Comparison of ENCODE assay signal across 7 mouse cellular contexts in the genomic region with DNA sequence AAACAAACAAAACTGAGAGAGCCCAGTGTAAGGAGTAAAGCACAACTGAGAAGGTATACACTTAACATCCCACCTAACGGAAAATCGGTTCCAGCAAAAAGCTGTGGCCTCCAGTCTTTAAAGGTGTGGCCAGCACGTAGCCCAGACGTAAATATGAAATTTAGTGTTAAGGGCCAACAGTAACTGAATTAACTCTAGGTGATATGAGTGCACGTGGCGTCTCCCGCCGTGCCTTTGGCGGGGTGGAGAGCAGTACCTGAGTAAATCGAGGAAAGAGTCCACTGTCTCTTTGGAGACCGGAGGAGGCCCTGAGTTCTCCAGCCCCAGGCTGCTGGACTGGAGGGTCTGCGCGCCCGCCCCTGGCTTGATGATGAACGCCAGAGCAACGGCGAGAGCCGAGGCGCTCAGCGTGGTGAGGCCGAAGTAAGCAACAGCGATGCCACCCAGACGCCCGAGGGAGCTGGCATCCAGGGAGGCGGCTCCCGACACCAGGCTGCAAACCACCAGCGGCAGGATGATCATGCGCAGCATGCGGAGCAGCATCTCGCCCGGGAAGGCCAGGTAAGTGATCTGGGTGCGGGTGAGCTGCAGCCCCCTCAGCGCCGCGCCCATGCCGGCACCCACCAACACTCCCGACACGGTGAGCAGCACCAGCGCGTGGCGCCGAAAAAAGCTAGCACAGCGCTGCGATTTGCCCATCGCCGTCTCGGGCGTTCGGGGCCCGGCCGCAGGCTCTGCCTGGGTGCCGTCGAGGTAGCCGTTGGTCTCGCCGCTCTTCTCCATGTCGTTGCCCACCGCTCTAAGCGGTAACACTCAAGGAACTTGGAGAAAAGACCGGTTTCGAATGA. TPM values are rescaled to one million over a fixed set of nuclear protein-coding genes. Genes with fewer than 3 reads are reported as not detected.
DNase-seq lines count a peak whose midpoint lies in the region; ATAC-seq and TF ChIP-seq lines count a peak whose summit lies in the region.

No protein-coding gene starts in this region.

- peak; percentile 22 for ATAC-seq in Patski
- peak; percentile 36 for ATAC-seq in forebrain, embryonic 13.5 days
- no peak for ATAC-seq in lung, postnatal 0 days

- H3K36me3 ChIP-seq in forebrain, embryonic 13.5 days (ENCODE audit: poor library complexity, severe bottlenecking) = no peaks in the 10 kb centered on the region
- H3K36me3 ChIP-seq in hindbrain, embryonic 10.5 days = no peaks in the 10 kb centered on the region
- no peaks in the 10 kb centered on the region for H3K36me3 ChIP-seq in lung, postnatal 0 days (ENCODE audit: insufficient read depth, low read length)

- no peaks in the 10 kb centered on the region for H3K27me3 ChIP-seq in Patski
- H3K27me3 ChIP-seq in forebrain, embryonic 13.5 days = no peaks in the 10 kb centered on the region
- no peaks in the 10 kb centered on the region for H3K27me3 ChIP-seq in hindbrain, embryonic 10.5 days (ENCODE audit: insufficient read depth, poor library complexity, severe bottlenecking)
- no peaks in the 10 kb centered on the region for H3K27me3 ChIP-seq in lung, postnatal 0 days (replicated peaks; ENCODE audit: insufficient read depth, low read length)

- TF ChIP-seq POLR2A in brain, embryonic 14.5 days (IDR thresholded peaks at IDR 0.05; ENCODE audit: borderline replicate concordance, extremely low read depth, insufficient read depth, insufficient read length, poor library complexity, severe bottlenecking) = no peak

- POLR2A ChIA-PET in Patski (lab: Charles Lee) = interaction anchor here (0.6 to 1.8 kb wide), 8 partner anchors 15 to 143 kb away, joined by 3 to 5 read pairs (median 4); no protein-coding TSS in a partner anchor

- peaks cover 33% of the 10 kb centered on the region for H3K4me1 ChIP-seq in forebrain, embryonic 13.5 days
- peaks cover 40% of the 10 kb centered on the region for H3K4me1 ChIP-seq in hindbrain, embryonic 10.5 days (replicated peaks)
- peaks cover 4% of the 10 kb centered on the region; the same call in 1 of the 2 replicates for H3K4me1 ChIP-seq in lung, postnatal 0 days (ENCODE audit: insufficient read depth, low read depth, low read length)

- WGBS in forebrain, embryonic 13.5 days = under 1% methylated on average over 61 of the region's 61 CpGs
- WGBS in hindbrain, embryonic 10.5 days = 2% methylated on average over 61 of the region's 61 CpGs
- WGBS in lung, postnatal 0 days = 2% methylated on average over 55 of the region's 61 CpGs

- no peak for TF ChIP-seq EP300 in lung, postnatal 0 days (IDR thresholded peaks at IDR 0.05)

- H3K9ac ChIP-seq in forebrain, embryonic 13.5 days = peak overlapping the region; percentile 86
- peak overlapping the region; percentile 60 for H3K9ac ChIP-seq in lung, postnatal 0 days (replicated peaks; ENCODE audit: low read depth)

- H3K4me2 ChIP-seq in forebrain, embryonic 13.5 days = peak overlapping the region; percentile 84
- H3K4me2 ChIP-seq in lung, postnatal 0 days (replicated peaks; ENCODE audit: low read depth, low read length) = peak overlapping the region; percentile 97

- H3K27ac ChIP-seq in forebrain, embryonic 13.5 days = peak overlapping the region; percentile 98
- peak overlapping the region; percentile 94 for H3K27ac ChIP-seq in hindbrain, embryonic 10.5 days
- peak overlapping the region; percentile 89 for H3K27ac ChIP-seq in lung, postnatal 0 days (ENCODE audit: low read length)

- in situ Hi-C loops in Patski (cut with MboI; ENCODE audit: low pct_unique_long_range_greater_than_20kb) = no loop called here

- DNase-seq in Patski (ENCODE audit: low read depth, low spot score) = no peak
- DNase-seq in brain, embryonic 14.5 days (ENCODE audit: low read depth) = peak; percentile 70
- DNase-seq in hindbrain, embryonic 10.5 days (ENCODE audit: low spot score) = no peak
- peak; percentile 52 to 65 for DNase-seq in layer of hippocampus, postnatal 14 days (ENCODE audit: low spot score in 2 of 2)
- peak; percentile 28 for DNase-seq in lung, postnatal 0 days (ENCODE audit: low spot score)
- DNase-seq in retina, postnatal 1 day = peak; percentile 68

- no peak for TF ChIP-seq CTCF in Patski (IDR thresholded peaks at IDR 0.05)
- no peak for TF ChIP-seq CTCF in brain, embryonic 14.5 days (IDR thresholded peaks at IDR 0.05; ENCODE audit: borderline replicate concordance, extremely low read depth, insufficient read depth, insufficient read length)
- TF ChIP-seq CTCF in lung, postnatal 0 days (IDR thresholded peaks at IDR 0.05) = no peak

- peak overlapping the region; percentile 75 for H3K4me3 ChIP-seq in forebrain, embryonic 13.5 days
- peak overlapping the region; percentile 68 for H3K4me3 ChIP-seq in hindbrain, embryonic 10.5 days
- H3K4me3 ChIP-seq in lung, postnatal 0 days (ENCODE audit: low read depth, low read length) = peak overlapping the region; percentile 67

- CTCF ChIA-PET in Patski (lab: Charles Lee) = interaction anchor here (1.1 to 2.6 kb wide), 11 partner anchors 9 to 129 kb away, joined by 4 to 31 read pairs (median 9); partner anchors contain the start of gene Cep68

- H3K9me3 ChIP-seq in forebrain, embryonic 13.5 days (replicated peaks) = no peaks in the 10 kb centered on the region
- H3K9me3 ChIP-seq in hindbrain, embryonic 10.5 days = no peaks in the 10 kb centered on the region
- no peaks in the 10 kb centered on the region for H3K9me3 ChIP-seq in lung, postnatal 0 days (ENCODE audit: low read length)

RNA-seq across cellular contexts. Expression of gene Slc1a4, which starts 0.6 kb away (rescaled TPM):
- 20.2 TPM for polyA plus RNA-seq in Patski (2021)
- polyA plus RNA-seq in brain, embryonic 14.5 days (2012; rRNA removed) = 19.3 and 43.6 TPM in 2 replicates
- polyA plus RNA-seq in forebrain, embryonic 13.5 days (2015; fragmentation: Nextera tagmentation; extraction: Ambion mirVana) = 26.0 and 30.2 TPM in 2 replicates
- 15.3 and 15.7 TPM in 2 replicates for polyA plus RNA-seq in hindbrain, embryonic 10.5 days (2016; fragmentation: Nextera tagmentation; extraction: Ambion mirVana)
- 10 to 100 TPM; 49.1 to 51.3 TPM for total RNA-seq in layer of hippocampus, postnatal 14 days (2021)
- 17.5 and 17.7 TPM in 2 replicates for polyA plus RNA-seq in lung, postnatal 0 days (2015; fragmentation: Nextera tagmentation; extraction: Ambion mirVana)

Comparison
In these comparisons a context has a peak if more than half of its experiments do, and no peak if none do; other contexts are left out.
1. DNase-seq: peak in brain, embryonic 14.5 days (single experiment), layer of hippocampus, postnatal 14 days (2 of 2), lung, postnatal 0 days (single experiment) and retina, postnatal 1 day (single experiment); none in Patski (single experiment) and hindbrain, embryonic 10.5 days (single experiment).
2. Peak in every context shown above with its lines, with median percentiles within 50 percentile points of each other: H3K27ac ChIP-seq and H3K4me3 ChIP-seq.